Mouse (Mus musculus) myocyte (in vitro differentiated cells): Measurements from ENCODE around the gene Gm20792. TPM values are rescaled to one million over a fixed set of nuclear protein-coding genes. Genes with fewer than 3 reads are reported as not detected.
"Not testable (repeated sequence)": the region's sequence is repeated elsewhere in the genome, so short reads cannot be mapped to it uniquely, and the experiment has no call there.

Experiments used
- H3K27me3 ChIP-seq: one replicate; pipeline ENCODE4 v1.6.1; 2011; ENCODE audit not compliant: control insufficient read depth, insufficient read depth, insufficient read length
- H3K36me3 ChIP-seq: one replicate; pipeline ENCODE4 v1.6.1; 2011; ENCODE audit not compliant: control insufficient read depth, insufficient read depth
- H3K4me2 ChIP-seq: one replicate; pipeline ENCODE4 v1.6.1; 2011; ENCODE audit warnings: low read depth, control low read depth
- H3K4me3 ChIP-seq: one replicate; pipeline ENCODE4 v1.5.1; 2011; ENCODE audit warnings: mild to moderate bottlenecking, control low read depth, moderate library complexity
- H3K79me2 ChIP-seq: one replicate; pipeline ENCODE4 v1.6.1; 2011; ENCODE audit not compliant: control insufficient read depth, insufficient read depth
- H3ac ChIP-seq: one replicate; pipeline ENCODE4 v1.6.1; 2011; ENCODE audit not compliant: control insufficient read depth, insufficient read length
- polyA plus RNA-seq: library from polyadenylated mRNA; unstranded; fragments of >200 nt; fragmentation: generic; extraction: Trizol; gene quantifications from one replicate; pipeline ENCODE4 v1.2.1, GENCODE M21; 2012; ENCODE audit warnings: missing spikeins

Gene Gm20792
- not detected for polyA plus RNA-seq

GRCm38 (mm10) chrY:48311555-48311954, at the start of gene Gm20792:
Gene Gm20792, plus strand, starts transcription at chrY:48311855.
- not testable (repeated sequence) for H3K79me2 ChIP-seq

More at GRCm38 (mm10) chrY:48311555-48311954, at the start of gene Gm20792:
- H3K36me3 ChIP-seq, H3K4me3 ChIP-seq, H3K27me3 ChIP-seq, H3ac ChIP-seq, H3K4me2 ChIP-seq: not testable (repeated sequence)
